In genomic region chr11:44617734-44618586, GRCm38 (mm10) we compare ENCODE assay signal across 8 mouse cellular contexts. TPM values are rescaled to one million over a fixed set of nuclear protein-coding genes. Genes with fewer than 3 reads are reported as not detected.
DNase-seq lines count a peak whose midpoint lies in the region; ATAC-seq and TF ChIP-seq lines count a peak whose summit lies in the region.

No protein-coding gene starts in this region.

- under 1% methylated on average over 45 of the region's 55 CpGs for WGBS in embryonic facial prominence, embryonic 11.5 days
- under 1% methylated on average over 55 of the region's 55 CpGs for WGBS in heart, embryonic 13.5 days
- 1% methylated on average over 55 of the region's 55 CpGs for WGBS in spleen, adult 2 months

- H3K79me3 ChIP-seq in C2C12 (ENCODE audit: low read depth), result peaks cover 22% of the 10 kb centered on the region

- H3K36me3 ChIP-seq in C2C12 (ENCODE audit: control insufficient read depth, insufficient read depth), result peaks cover 13% of the 10 kb centered on the region
- no peaks in the 10 kb centered on the region for H3K36me3 ChIP-seq in embryonic facial prominence, embryonic 11.5 days (replicated peaks; ENCODE audit: control insufficient read depth, insufficient read depth, low read depth, low read length)
- H3K36me3 ChIP-seq in heart, embryonic 13.5 days, result peaks cover 6% of the 10 kb centered on the region; the same call in 1 of the 2 replicates
- peaks cover 9% of the 10 kb centered on the region; the same call in 1 of the 2 replicates for H3K36me3 ChIP-seq in spleen, adult 2 months (ENCODE audit: control insufficient read depth, insufficient read depth, low read length)

- peaks cover 5% of the 10 kb centered on the region for H3K4me1 ChIP-seq in embryonic facial prominence, embryonic 11.5 days (ENCODE audit: control insufficient read depth, insufficient read depth, low read length)
- peaks cover 30% of the 10 kb centered on the region for H3K4me1 ChIP-seq in heart, embryonic 13.5 days
- peaks cover 10% of the 10 kb centered on the region for H3K4me1 ChIP-seq in spleen, adult 2 months (ENCODE audit: control insufficient read depth, insufficient read depth, insufficient read length)

- peak overlapping the region; percentile 81 for H3K4me2 ChIP-seq in embryonic facial prominence, embryonic 11.5 days (ENCODE audit: low read depth, low read length)
- peak overlapping the region; percentile 74 for H3K4me2 ChIP-seq in heart, embryonic 13.5 days

- H3K4me3 ChIP-seq in C2C12 (ENCODE audit: insufficient read depth, poor library complexity, severe bottlenecking), result peak overlapping the region; percentile 78
- peak overlapping the region; percentile 67 for H3K4me3 ChIP-seq in embryonic facial prominence, embryonic 11.5 days (ENCODE audit: low read depth, low read length)
- H3K4me3 ChIP-seq in heart, embryonic 13.5 days, result peak overlapping the region; percentile 72
- peak overlapping the region; percentile 70 for H3K4me3 ChIP-seq in spleen, adult 2 months (ENCODE audit: extremely low read depth, insufficient read depth, insufficient read length)

- peak overlapping the region; percentile 88 for H3K27ac ChIP-seq in embryonic facial prominence, embryonic 11.5 days (replicated peaks; ENCODE audit: low read depth, low read length)
- peak overlapping the region; percentile 86 for H3K27ac ChIP-seq in heart, embryonic 13.5 days (replicated peaks)
- H3K27ac ChIP-seq in spleen, adult 2 months (ENCODE audit: insufficient read depth, low read length), result peak overlapping the region; percentile 98

- peak overlapping the region; percentile 92 for H3K9ac ChIP-seq in embryonic facial prominence, embryonic 11.5 days (replicated peaks; ENCODE audit: low read length)
- H3K9ac ChIP-seq in heart, embryonic 13.5 days, result peak overlapping the region; percentile 88

- H3K79me2 ChIP-seq in C2C12 (ENCODE audit: control insufficient read depth, insufficient read depth), result peaks cover 43% of the 10 kb centered on the region

- ATAC-seq in embryonic facial prominence, embryonic 11.5 days (replicated peaks; ENCODE audit: insufficient number of reproducible peaks, low FRiP score, low TSS enrichment, low read depth), result peak; percentile 36; the same call in 1 of the 2 replicates
- ATAC-seq in heart, embryonic 13.5 days (ENCODE audit: extremely low read depth, insufficient number of reproducible peaks, low FRiP score, low TSS enrichment), result no peak
- ATAC-seq in inflammation-experienced regulatory T-cells, adult 6 months, result no peak

- no peaks in the 10 kb centered on the region for H3K27me3 ChIP-seq in C2C12 (ENCODE audit: control insufficient read depth, insufficient read depth, insufficient read length)
- peaks cover 18% of the 10 kb centered on the region for H3K27me3 ChIP-seq in embryonic facial prominence, embryonic 11.5 days (ENCODE audit: control insufficient read depth, insufficient read depth, low read length)
- peaks cover 75% of the 10 kb centered on the region for H3K27me3 ChIP-seq in heart, embryonic 13.5 days (replicated peaks)
- peaks cover 2% of the 10 kb centered on the region; the same call in 1 of the 2 replicates for H3K27me3 ChIP-seq in spleen, adult 2 months (ENCODE audit: control insufficient read depth, insufficient read depth, low read length)

- peak; percentile 30 to 51 for DNase-seq in adrenal gland, adult 18-20 months (ENCODE audit: low spot score in 2 of 2)
- peak; percentile 77 for DNase-seq in embryonic facial prominence, embryonic 11.5 days (ENCODE audit: low spot score)
- peak; percentile 71 for DNase-seq in kidney, postnatal 10 days
- DNase-seq in lung, postnatal 36 days, result peak; percentile 13
- peak in 1 of 2 experiments; percentile 55 for DNase-seq in spleen, adult 2 months (ENCODE audit: low read depth in 1 of 2, low spot score in 2 of 2)

- no peak; the same call in 1 of the 2 replicates for TF ChIP-seq POLR2A in spleen, adult 2 months (IDR thresholded peaks at IDR 0.05; ENCODE audit: low read depth, low read length)

- H3ac ChIP-seq in C2C12 (ENCODE audit: control insufficient read depth, insufficient read length, low read depth), result peak overlapping the region; percentile 100

- no peaks in the 10 kb centered on the region for H3K9me3 ChIP-seq in embryonic facial prominence, embryonic 11.5 days (replicated peaks; ENCODE audit: control insufficient read depth, low read length)
- H3K9me3 ChIP-seq in heart, embryonic 13.5 days, result no peaks in the 10 kb centered on the region

- TF ChIP-seq CTCF in C2C12 (IDR thresholded peaks at IDR 0.05; ENCODE audit: control insufficient read depth, insufficient read depth, insufficient read length), result peak; percentile 28
- TF ChIP-seq CTCF in spleen, adult 2 months (IDR thresholded peaks at IDR 0.05; ENCODE audit: extremely low read depth, insufficient read depth, insufficient read length, insufficient replicate concordance), result no peak

TF ChIP-seq in C2C12, 6 proteins besides CTCF, POLR2A, EP300 and RAD21:
- TF ChIP-seq CEBPB (IDR thresholded peaks at IDR 0.05; ENCODE audit: low read depth) (no peak), MAX (IDR thresholded peaks at IDR 0.05) (no peak), MYOG (IDR thresholded peaks at IDR 0.05; ENCODE audit: control insufficient read depth, extremely low read depth, insufficient read length) (no peak), USF1 (IDR thresholded peaks at IDR 0.05; ENCODE audit: low read depth) (no peak), MYOD1 (IDR thresholded peaks at IDR 0.05; ENCODE audit: control insufficient read depth, insufficient read length, low read depth) (no peak), FOSL1 (IDR thresholded peaks at IDR 0.05; ENCODE audit: insufficient read depth, low read length, poor library complexity, severe bottlenecking) (no peak)

RNA-seq across cellular contexts. Expression of gene Ebf1, which starts 0.8 kb away (rescaled TPM):
- polyA plus RNA-seq in C2C12 (2012; fragmentation: generic; extraction: Trizol), result 4.3 TPM
- 10 to 100 TPM; 15.7 to 36.8 TPM for total RNA-seq in adrenal gland, adult 18-20 months (2021)
- 47.9 and 50.3 TPM in 2 replicates for polyA plus RNA-seq in embryonic facial prominence, embryonic 11.5 days (2014; fragmentation: Nextera tagmentation; extraction: Ambion mirVana)
- 12.9 and 13.0 TPM in 2 replicates for polyA plus RNA-seq in heart, embryonic 13.5 days (2015; fragmentation: Nextera tagmentation; extraction: Ambion mirVana)
- 26.6 and 40.1 TPM in 2 replicates for polyA plus RNA-seq in spleen, adult 2 months (2012; rRNA removed)
- polyA plus RNA-seq in inflammation-experienced regulatory T-cells, adult 6 months (2017; shearing (Covaris generic)), result 1 to 10 TPM in 2 of 3 experiments, under 1 TPM in 1; 0.19 to 1.8 (median 1.8) TPM
